Mouse (Mus musculus) midbrain, embryonic 13.5 days (tissue): ENCODE data around the gene Trim14. TPM values are rescaled to one million over a fixed set of nuclear protein-coding genes. Genes with fewer than 3 reads are reported as not detected.
A peak's percentile ranks its signal among the peaks of the same experiment; 100 is the strongest.

ENCODE experiments used
- ATAC-seq: fragments of 200-750 bp; cut with Nextera tagmentation; 2 replicates; pipeline ENCODE4 v1.8.0; 2017; ENCODE audit warnings: mild to moderate bottlenecking, moderate TSS enrichment, moderate library complexity
- H3K27ac ChIP-seq: fragments of 300-500 bp; sonication (generic); 2 replicates; pipeline ENCODE4 v1.5.1; 2015; ENCODE audit warnings: inconsistent platforms, mild to moderate bottlenecking, moderate library complexity
- H3K27me3 ChIP-seq: fragments of 300-500 bp; sonication (generic); 2 replicates; pipeline ENCODE4 v1.6.1; 2015; ENCODE audit warnings: mild to moderate bottlenecking, inconsistent platforms
- H3K36me3 ChIP-seq: fragments of 300-500 bp; sonication (generic); 2 replicates; pipeline ENCODE4 v1.6.1; 2015; ENCODE audit warnings: mild to moderate bottlenecking, inconsistent platforms
- H3K4me1 ChIP-seq: fragments of 300-500 bp; sonication (generic); replicated peaks from 2 replicates; pipeline ENCODE4 v1.6.1; 2015; ENCODE audit warnings: inconsistent platforms
- H3K4me2 ChIP-seq: fragments of 300-500 bp; sonication (generic); replicated peaks from 2 replicates; pipeline ENCODE4 v1.6.1; 2015; ENCODE audit warnings: moderate library complexity, mild to moderate bottlenecking, inconsistent platforms
- H3K4me3 ChIP-seq: fragments of 300-500 bp; sonication (generic); replicated peaks from 2 replicates; pipeline ENCODE4 v1.5.1; 2015; ENCODE audit warnings: mild to moderate bottlenecking, inconsistent platforms
- H3K9ac ChIP-seq: fragments of 300-500 bp; sonication (generic); replicated peaks from 2 replicates; pipeline ENCODE4 v1.6.1; 2015; ENCODE audit warnings: mild to moderate bottlenecking, inconsistent platforms
- H3K9me3 ChIP-seq: fragments of 300-500 bp; sonication (generic); 2 replicates; pipeline ENCODE4 v1.6.1; 2016; ENCODE audit warnings: mild to moderate bottlenecking, inconsistent platforms
- WGBS: fragments of 180-500 bp; shearing (Covaris S2); methylation state at CpG from one replicate; pipeline ENCODE4 v1.1.7; 2015; 5-methylcytosine and 5-hydroxymethylcytosine counted together
- polyA plus RNA-seq: library from polyadenylated mRNA; unstranded; fragments of >200 nt; fragmentation: Nextera tagmentation; extraction: Ambion mirVana; gene quantifications from 2 replicates; pipeline ENCODE4 v1.2.1, GENCODE M21; 2015

Gene Trim14
- polyA plus RNA-seq, 1 experiment from 2014 or later = 0.57 TPM

- no peaks in the 10 kb centered on the region for H3K36me3 ChIP-seq
- H3K4me3 ChIP-seq = no peak overlapping the region
- no peak overlapping the region for H3K27ac ChIP-seq
- ATAC-seq = no peak
- no peak overlapping the region for H3K9ac ChIP-seq
- WGBS = 87% methylated on average over 10 of the region's 10 CpGs
- H3K4me1 ChIP-seq = no peaks in the 10 kb centered on the region
- no peaks in the 10 kb centered on the region for H3K27me3 ChIP-seq
- no peaks in the 10 kb centered on the region for H3K9me3 ChIP-seq
- no peak overlapping the region for H3K4me2 ChIP-seq
Observed at GRCm38 (mm10) chr4:46521457-46521856, 14.5 kb downstream of the Trim14 start.

GRCm38 (mm10) chr4:46520491-46520890 is 15.4 kb downstream of the Trim14 start:
- 0 out of 2 replicates have a peak, but pooled peaks have one; percentile 37 for ATAC-seq
- H3K4me3 ChIP-seq = no peak overlapping the region
- H3K4me2 ChIP-seq = no peak overlapping the region
- H3K36me3 ChIP-seq = no peaks in the 10 kb centered on the region
- WGBS = 96% methylated on average over 2 of the region's 2 CpGs
- H3K27ac ChIP-seq = no peak overlapping the region
- no peaks in the 10 kb centered on the region for H3K4me1 ChIP-seq
- no peaks in the 10 kb centered on the region for H3K27me3 ChIP-seq
- no peak overlapping the region for H3K9ac ChIP-seq
- H3K9me3 ChIP-seq = no peaks in the 10 kb centered on the region

- peak overlapping the region; percentile 53; the same call in 1 of the 2 replicates for H3K4me3 ChIP-seq
- no peaks in the 10 kb centered on the region for H3K9me3 ChIP-seq
- ATAC-seq = no peak
- H3K27ac ChIP-seq = no peak overlapping the region
- 10% methylated on average over 16 of the region's 16 CpGs for WGBS
- H3K27me3 ChIP-seq = peaks cover 19% of the 10 kb centered on the region
- peak overlapping the region; percentile 66 for H3K4me2 ChIP-seq
- no peak overlapping the region for H3K9ac ChIP-seq
- peaks cover 2% of the 10 kb centered on the region; the same call in 1 of the 2 replicates for H3K36me3 ChIP-seq
- H3K4me1 ChIP-seq = 0 out of 2 replicates have a peak, but pooled peaks cover 8% of the 10 kb centered on the region
Observed at GRCm38 (mm10) chr4:46507736-46508460, 28.0 kb downstream of the Trim14 start.

- H3K9ac ChIP-seq = peak overlapping the region; percentile 71
- H3K36me3 ChIP-seq = peaks cover 10% of the 10 kb centered on the region
- H3K27me3 ChIP-seq = peaks cover 19% of the 10 kb centered on the region
- peak; percentile 97 for ATAC-seq
- no peaks in the 10 kb centered on the region for H3K9me3 ChIP-seq
- 0 out of 2 replicates have a peak, but pooled peaks cover 8% of the 10 kb centered on the region for H3K4me1 ChIP-seq
- H3K4me3 ChIP-seq = peak overlapping the region; percentile 53
- WGBS = under 1% methylated on average over 92 of the region's 94 CpGs
- H3K4me2 ChIP-seq = peak overlapping the region; percentile 66
- H3K27ac ChIP-seq = peak overlapping the region; percentile 37
Observed at GRCm38 (mm10) chr4:46506801-46507610, 28.9 kb downstream of the Trim14 start.

- no peak overlapping the region for H3K27ac ChIP-seq
- WGBS = 74% methylated on average over 8 of the region's 8 CpGs
- H3K4me1 ChIP-seq = 0 out of 2 replicates have a peak, but pooled peaks cover 8% of the 10 kb centered on the region
- H3K36me3 ChIP-seq = peaks cover 21% of the 10 kb centered on the region
- no peak overlapping the region for H3K4me3 ChIP-seq
- no peak overlapping the region for H3K4me2 ChIP-seq
- H3K9ac ChIP-seq = no peak overlapping the region
- peaks cover 19% of the 10 kb centered on the region for H3K27me3 ChIP-seq
- no peaks in the 10 kb centered on the region for H3K9me3 ChIP-seq
- ATAC-seq = no peak
Observed at GRCm38 (mm10) chr4:46505361-46506057, 30.4 kb downstream of the Trim14 start.

- Histone ChIP-seq H3K27me3 (peaks cover 19% of the 10 kb centered on the region), H3K4me3 (no peak overlapping the region), H3K27ac (no peak overlapping the region), H3K9me3 (no peaks in the 10 kb centered on the region), H3K4me2 (no peak overlapping the region), H3K36me3 (peaks cover 31% of the 10 kb centered on the region), H3K9ac (no peak overlapping the region), H3K4me1 (0 out of 2 replicates have a peak, but pooled peaks cover 8% of the 10 kb centered on the region)
- no peak for ATAC-seq
- 86% methylated on average over 3 of the region's 3 CpGs for WGBS
Observed at GRCm38 (mm10) chr4:46503881-46504280, 32.1 kb downstream of the Trim14 start.

- ATAC-seq = no peak
- WGBS = 74% methylated on average over 16 of the region's 16 CpGs
Observed at GRCm38 (mm10) chr4:46502606-46503502, 33.1 kb downstream of the Trim14 start.

GRCm38 (mm10) chr4:46498976-46499375 is 37.0 kb downstream of the Trim14 start:
- H3K36me3 ChIP-seq = peaks cover 54% of the 10 kb centered on the region
- H3K4me1 ChIP-seq = no peaks in the 10 kb centered on the region
- no peak overlapping the region for H3K4me3 ChIP-seq
- no peak for ATAC-seq
- H3K27ac ChIP-seq = no peak overlapping the region
- H3K4me2 ChIP-seq = no peak overlapping the region
- no peaks in the 10 kb centered on the region for H3K9me3 ChIP-seq
- WGBS = 13% methylated on average over 4 of the region's 4 CpGs
- no peak overlapping the region for H3K9ac ChIP-seq
- no peaks in the 10 kb centered on the region for H3K27me3 ChIP-seq

More at GRCm38 (mm10) chr4:46502606-46503502, 33.1 kb downstream of the Trim14 start:
- Histone ChIP-seq H3K9me3 (no peaks in the 10 kb centered on the region), H3K27ac (no peak overlapping the region), H3K27me3 (peaks cover 19% of the 10 kb centered on the region), H3K4me3 (no peak overlapping the region), H3K36me3 (peaks cover 31% of the 10 kb centered on the region), H3K9ac (no peak overlapping the region), H3K4me1 (0 out of 2 replicates have a peak, but pooled peaks cover 8% of the 10 kb centered on the region), H3K4me2 (no peak overlapping the region)

GRCm38 (mm10) chr4:46498511-46498910 is 37.4 kb downstream of the Trim14 start:
- Histone ChIP-seq H3K4me2 (no peak overlapping the region), H3K27ac (no peak overlapping the region), H3K9ac (no peak overlapping the region), H3K36me3 (peaks cover 59% of the 10 kb centered on the region), H3K4me1 (no peaks in the 10 kb centered on the region), H3K9me3 (no peaks in the 10 kb centered on the region), H3K4me3 (no peak overlapping the region), H3K27me3 (no peaks in the 10 kb centered on the region)
- WGBS = 70% methylated on average over 3 of the region's 3 CpGs
- no peak for ATAC-seq

GRCm38 (mm10) chr4:46497286-46497892 is 38.6 kb downstream of the Trim14 start:
- 0 out of 2 replicates have a peak, but pooled peaks have one; percentile 58 for ATAC-seq
- no peak overlapping the region for H3K9ac ChIP-seq
- no peak overlapping the region for H3K4me3 ChIP-seq
- no peak overlapping the region for H3K27ac ChIP-seq
- WGBS = 31% methylated on average over 4 of the region's 4 CpGs
- H3K36me3 ChIP-seq = peaks cover 62% of the 10 kb centered on the region
- no peaks in the 10 kb centered on the region for H3K27me3 ChIP-seq
- H3K9me3 ChIP-seq = no peaks in the 10 kb centered on the region
- no peak overlapping the region for H3K4me2 ChIP-seq
- no peaks in the 10 kb centered on the region for H3K4me1 ChIP-seq

GRCm38 (mm10) chr4:46495543-46495942 is 40.4 kb downstream of the Trim14 start:
- H3K9ac ChIP-seq = no peak overlapping the region
- no peak for ATAC-seq
- H3K9me3 ChIP-seq = no peaks in the 10 kb centered on the region
- H3K36me3 ChIP-seq = peaks cover 48% of the 10 kb centered on the region
- H3K27me3 ChIP-seq = no peaks in the 10 kb centered on the region
- no peak overlapping the region for H3K4me3 ChIP-seq
- no peak overlapping the region for H3K27ac ChIP-seq
- H3K4me2 ChIP-seq = no peak overlapping the region
- no peaks in the 10 kb centered on the region for H3K4me1 ChIP-seq
- 93% methylated on average over 12 of the region's 12 CpGs for WGBS
